Mouse (Mus musculus): ENCODE measurements around the gene Gm17720. TPM values are rescaled to one million over a fixed set of nuclear protein-coding genes. Genes with fewer than 3 reads are reported as not detected.

Gene Gm17720
- not detected for total RNA-seq (2022)

- no peak for DNase-seq (ENCODE audit: low spot score in 2 of 2)
Measured at GRCm38 (mm10) chr8:110102653-110103052, at the start of gene Gm17720. TSS of gene Gm17720 (minus strand) at chr8:110102753.

GRCm38 (mm10) chr8:110145538-110145937, 43.0 kb upstream of the Gm17720 start:
- DNase-seq (ENCODE audit: low spot score in 2 of 2): no peak

GRCm38 (mm10) chr8:110140770-110141169, 38.2 kb upstream of the Gm17720 start:
- DNase-seq (ENCODE audit: low spot score in 2 of 2): no peak

- DNase-seq (ENCODE audit: low spot score in 2 of 2): no peak
Measured at GRCm38 (mm10) chr8:110140156-110140555, 37.6 kb upstream of the Gm17720 start.

GRCm38 (mm10) chr8:110135515-110135914, 33.0 kb upstream of the Gm17720 start:
- DNase-seq (ENCODE audit: low spot score in 2 of 2): no peak

- no peak for DNase-seq (ENCODE audit: low spot score in 2 of 2)
Measured at GRCm38 (mm10) chr8:110134236-110134635, 31.7 kb upstream of the Gm17720 start.

GRCm38 (mm10) chr8:110130537-110130936, 28.0 kb upstream of the Gm17720 start:
- peak; percentile 37 to 50 for DNase-seq (ENCODE audit: low spot score in 2 of 2)

GRCm38 (mm10) chr8:110119715-110120114, 17.2 kb upstream of the Gm17720 start:
- no peak for DNase-seq (ENCODE audit: low spot score in 2 of 2)

GRCm38 (mm10) chr8:110101676-110102075, 877 bp downstream of the Gm17720 start:
- DNase-seq (ENCODE audit: low spot score in 2 of 2): no peak

- DNase-seq (ENCODE audit: low spot score in 2 of 2): no peak
Measured at GRCm38 (mm10) chr8:110100907-110101306, 1.6 kb downstream of the Gm17720 start, which contains the start of gene Gm21964. TSS of gene Gm21964 (plus strand) at chr8:110101207.

GRCm38 (mm10) chr8:110091869-110092268, 10.7 kb downstream of the Gm17720 start:
- no peak for DNase-seq (ENCODE audit: low spot score in 2 of 2)

- no peak for DNase-seq (ENCODE audit: low spot score in 2 of 2)
Measured at GRCm38 (mm10) chr8:110082416-110083105, 20.0 kb downstream of the Gm17720 start.

- peak; percentile 34 to 50 for DNase-seq (ENCODE audit: low spot score in 2 of 2)
Measured at GRCm38 (mm10) chr8:110079282-110080221, 23.0 kb downstream of the Gm17720 start, which contains the start of gene Zfp612. TSS of gene Zfp612 (plus strand) at chr8:110079746.

GRCm38 (mm10) chr8:110074496-110074895, 28.1 kb downstream of the Gm17720 start:
- DNase-seq (ENCODE audit: low spot score in 2 of 2): no peak

- DNase-seq (ENCODE audit: low spot score in 2 of 2): peak; percentile 8 to 18
Measured at GRCm38 (mm10) chr8:110071600-110071999, 31.0 kb downstream of the Gm17720 start.

GRCm38 (mm10) chr8:110069706-110070105, 32.8 kb downstream of the Gm17720 start:
- DNase-seq (ENCODE audit: low spot score in 2 of 2): no peak

GRCm38 (mm10) chr8:110065676-110066075, 36.9 kb downstream of the Gm17720 start:
- no peak for DNase-seq (ENCODE audit: low spot score in 2 of 2)

GRCm38 (mm10) chr8:110064606-110065365, 37.8 kb downstream of the Gm17720 start:
- DNase-seq (ENCODE audit: low spot score in 2 of 2): no peak

- DNase-seq (ENCODE audit: low spot score in 2 of 2): no peak
Measured at GRCm38 (mm10) chr8:110064161-110064560, 38.4 kb downstream of the Gm17720 start.

- DNase-seq (ENCODE audit: low spot score in 2 of 2): no peak
Measured at GRCm38 (mm10) chr8:110058207-110058606, 44.3 kb downstream of the Gm17720 start.

- DNase-seq (ENCODE audit: low spot score in 2 of 2): no peak
Measured at GRCm38 (mm10) chr8:110051208-110051607, 51.3 kb downstream of the Gm17720 start.

All from gastrocnemius, adult 8-10 months (tissue).